Mouse (Mus musculus) CH12.LX (cell line): ENCODE measurements around the gene Gm20441. TPM values are rescaled to one million over a fixed set of nuclear protein-coding genes. Genes with fewer than 3 reads are reported as not detected.
"Not testable (repeated sequence)": the region's sequence is repeated elsewhere in the genome, so short reads cannot be mapped to it uniquely, and the experiment has no call there.

Experiments used
- DNase-seq: peaks from one replicate; pipeline ENCODE4 v3.0.0-alpha.2; 2013; ENCODE audit errors: extremely low read depth
- H3K27ac ChIP-seq: 2 replicates; pipeline ENCODE4 v1.5.1; 2012; ENCODE audit warnings: low read depth, mild to moderate bottlenecking, control low read depth, moderate library complexity; ENCODE audit not compliant: insufficient read depth
- H3K27me3 ChIP-seq: replicated peaks from 2 replicates; pipeline ENCODE3; 2012; ENCODE audit warnings: inconsistent platforms
- H3K36me3 ChIP-seq, 2 experiments: replicated peaks in 1 of 2; 2 replicates each; pipeline versions ENCODE3 to v1.6.1; 2012; ENCODE audit warnings: inconsistent platforms in 1 of 2, low read length in 1 of 2, mild to moderate bottlenecking in 1 of 2, mixed read lengths in 1 of 2, moderate library complexity in 1 of 2; ENCODE audit not compliant: control insufficient read depth in 1 of 2, insufficient read depth in 1 of 2
- H3K4me1 ChIP-seq, 2 experiments: 2 replicates each; pipeline ENCODE4 v1.6.1; 2012; ENCODE audit warnings: inconsistent platforms in 1 of 2, moderate library complexity in 1 of 2; ENCODE audit not compliant: insufficient read depth in 2 of 2, control insufficient read depth in 1 of 2
- H3K4me2 ChIP-seq: 2 replicates; pipeline ENCODE4 v1.6.1; 2012; ENCODE audit warnings: low read depth, mild to moderate bottlenecking, control low read depth; ENCODE audit not compliant: poor library complexity, insufficient read depth, severe bottlenecking
- H3K4me3 ChIP-seq, 3 experiments: fragments of 150-350 bp in 1 of 3; sonication (generic) in 1 of 3; replicated peaks in 1 of 3; 2 replicates each; pipeline versions ENCODE3 to v1.5.1; 2011 to 2012; ENCODE audit warnings: low read depth in 2 of 3, low read length in 2 of 3, mild to moderate bottlenecking in 2 of 3, moderate library complexity in 2 of 3, control low read depth in 1 of 3, improper control_type of control experiment in 1 of 3, inconsistent platforms in 1 of 3, mixed read lengths in 1 of 3; ENCODE audit not compliant: poor library complexity in 1 of 3
- H3K79me2 ChIP-seq: replicated peaks from 2 replicates; pipeline ENCODE4 v1.6.1; 2012; ENCODE audit warnings: mild to moderate bottlenecking, moderate library complexity; ENCODE audit not compliant: control insufficient read depth, poor library complexity, insufficient read depth, severe bottlenecking; ENCODE audit errors: extremely low read depth
- H3K9ac ChIP-seq: 2 replicates; pipeline ENCODE4 v1.6.1; 2012; ENCODE audit warnings: low read depth, mild to moderate bottlenecking, control low read depth, moderate library complexity; ENCODE audit not compliant: insufficient read depth
- H3K9me3 ChIP-seq: replicated peaks from 2 replicates; pipeline ENCODE3; 2012; ENCODE audit warnings: low read length, inconsistent platforms, mixed read lengths
- BHLHE40 ChIP-seq: IDR thresholded peaks from 2 replicates; pipeline ENCODE4 v1.6.1; 2011; ENCODE audit warnings: mild to moderate bottlenecking, low read depth, low read length, improper control_type of control experiment
- CHD1 ChIP-seq: IDR thresholded peaks from 2 replicates; pipeline ENCODE4 v1.6.1; 2012; ENCODE audit warnings: low read depth, low read length, improper control_type of control experiment, inconsistent platforms
- CHD2 ChIP-seq: IDR thresholded peaks from 2 replicates; pipeline ENCODE4 v1.6.1; 2011; ENCODE audit warnings: low read length, improper control_type of control experiment
- ELF1 ChIP-seq: IDR thresholded peaks from 2 replicates; pipeline ENCODE4 v1.6.1; 2014; ENCODE audit warnings: low read depth, mild to moderate bottlenecking, inconsistent platforms, low read length, improper control_type of control experiment
- ETS1 ChIP-seq: conservative IDR thresholded peaks from 2 replicates; pipeline ENCODE4 v1.6.1; 2012; ENCODE audit warnings: low read depth, mild to moderate bottlenecking, inconsistent platforms, low read length, improper control_type of control experiment, moderate library complexity
- GABPA ChIP-seq: IDR thresholded peaks from 2 replicates; pipeline ENCODE4 v1.6.1; 2012; ENCODE audit warnings: low read depth, low read length, improper control_type of control experiment, inconsistent platforms; ENCODE audit not compliant: insufficient replicate concordance
- IRF4 ChIP-seq: IDR thresholded peaks from 2 replicates; pipeline ENCODE4 v1.6.1; 2014; ENCODE audit warnings: low read depth, mild to moderate bottlenecking, inconsistent platforms, low read length, improper control_type of control experiment
- KAT2A ChIP-seq: IDR thresholded peaks from 2 replicates; pipeline ENCODE4 v1.6.1; 2012; ENCODE audit warnings: low read length, improper control_type of control experiment, inconsistent platforms; ENCODE audit not compliant: insufficient replicate concordance
- MAFK ChIP-seq: IDR thresholded peaks from 2 replicates; pipeline ENCODE4 v1.6.1; 2011; ENCODE audit warnings: low read length, improper control_type of control experiment; ENCODE audit not compliant: insufficient replicate concordance
- MAX ChIP-seq: IDR thresholded peaks from 2 replicates; pipeline ENCODE4 v1.6.1; 2011; ENCODE audit warnings: low read length, improper control_type of control experiment
- MEF2A ChIP-seq: IDR thresholded peaks from 2 replicates; pipeline ENCODE4 v1.6.1; 2014; ENCODE audit warnings: low read depth, mild to moderate bottlenecking, inconsistent platforms, low read length, improper control_type of control experiment, borderline replicate concordance
- NRF1 ChIP-seq: IDR thresholded peaks from 2 replicates; pipeline ENCODE4 v1.6.1; 2014; ENCODE audit warnings: low read depth, mild to moderate bottlenecking, inconsistent platforms, low read length, improper control_type of control experiment, moderate library complexity
- POLR2AphosphoS2 ChIP-seq: IDR thresholded peaks from 2 replicates; pipeline ENCODE4 v1.6.1; 2011; ENCODE audit warnings: low read depth, low read length, improper control_type of control experiment
- SMC3 ChIP-seq: IDR thresholded peaks from 2 replicates; pipeline ENCODE4 v1.6.1; 2011; ENCODE audit warnings: low read depth, low read length, improper control_type of control experiment
- TCF12 ChIP-seq: IDR thresholded peaks from 2 replicates; pipeline ENCODE4 v1.6.1; 2014; ENCODE audit warnings: low read depth, mild to moderate bottlenecking, inconsistent platforms, low read length, improper control_type of control experiment
- USF1 ChIP-seq: IDR thresholded peaks from 2 replicates; pipeline ENCODE4 v1.6.1; 2014; ENCODE audit warnings: low read depth, mild to moderate bottlenecking, inconsistent platforms, low read length, improper control_type of control experiment
- ZC3H11A ChIP-seq: IDR thresholded peaks from 2 replicates; pipeline ENCODE4 v1.6.1; 2012; ENCODE audit warnings: low read depth, mild to moderate bottlenecking, inconsistent platforms, low read length, improper control_type of control experiment
- ZKSCAN1 ChIP-seq: IDR thresholded peaks from 2 replicates; pipeline ENCODE4 v1.6.1; 2012; ENCODE audit warnings: low read depth, inconsistent platforms, low read length, improper control_type of control experiment, borderline replicate concordance
- dilution Hi-C: fragments of 300-500 bp; cut with MboI; formaldehyde crosslinking; loops from 2 replicates; pipeline ENCODE4 v1.14.3; 2020; ENCODE audit warnings: low sequenced_read_pairs; ENCODE audit not compliant: extremely low pct_unique_long_range_greater_than_20kb, extremely low pct_ligation_motif_present
- in situ Hi-C: fragments of 300-500 bp; cut with MboI; formaldehyde crosslinking; loops from 3 replicates; pipeline ENCODE4 v1.14.3; 2019; ENCODE audit warnings: low sequenced_read_pairs, low pct_ligation_motif_present, low pct_unique_long_range_greater_than_20kb, mixed read lengths
- polyA plus RNA-seq: library from polyadenylated mRNA; unstranded; fragments of >175 nt; gene quantifications from 2 replicates; pipeline ENCODE4 v1.2.1, GENCODE M21; 2012; ENCODE audit warnings: low read depth; ENCODE audit not compliant: insufficient read length
- total RNA-seq, 2 experiments: library from RNA; depleted of rRNA; stranded (reverse); fragments of 300-350 nt in 1 of 2; fragments of >200 nt in 1 of 2; gene quantifications; 2 replicates each; pipeline ENCODE4 v1.2.3; 2012 to 2014

The Gm20441 gene
- total and polyA plus RNA-seq, 3 experiments, result 0.68 TPM; not detected in 2

DNA sequence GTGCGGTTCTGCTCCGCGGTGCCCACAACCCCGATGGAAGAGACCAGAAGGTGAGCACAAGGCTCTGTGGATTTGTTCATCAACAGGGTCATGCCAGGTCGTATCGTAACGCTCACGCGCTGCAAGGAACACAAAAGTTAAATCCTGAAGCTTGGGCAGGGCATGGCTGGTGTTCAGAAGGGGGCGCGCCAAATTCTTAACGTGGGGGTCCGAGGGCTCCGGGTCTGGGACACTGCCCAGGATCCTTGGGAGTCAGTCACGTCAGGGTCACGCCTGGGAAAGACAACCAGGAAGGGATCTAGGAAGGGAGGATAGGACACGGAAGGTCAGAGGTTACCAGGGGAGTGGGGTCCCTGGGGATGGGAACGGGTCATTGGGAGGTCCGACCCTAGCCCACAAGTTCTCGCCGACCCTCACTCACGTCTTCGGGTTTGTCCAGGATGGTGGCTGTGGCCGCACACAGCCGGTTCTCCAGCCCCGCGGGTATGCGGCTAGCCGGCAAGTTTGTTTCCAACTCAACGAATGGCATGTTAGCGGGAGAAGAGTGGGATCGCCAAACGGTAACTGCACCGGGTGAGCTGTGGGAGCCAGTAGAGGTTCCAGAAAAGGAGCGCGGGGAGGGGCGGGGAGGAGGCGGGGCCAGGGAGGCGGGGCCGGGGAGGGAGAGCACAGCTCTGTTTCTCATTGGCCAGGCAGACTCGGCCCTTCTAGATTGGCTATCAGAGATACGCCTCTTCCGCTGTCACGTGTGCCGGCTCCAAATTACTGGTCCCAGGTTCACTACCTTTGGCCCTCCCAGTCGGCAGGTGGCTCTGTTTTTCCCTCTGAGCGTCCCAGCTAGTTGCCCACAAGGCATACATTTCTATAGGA lies 7.7 kb downstream of the Gm20441 start, which contains the start of gene Ddt (continued):
- TF ChIP-seq MAX (peak; percentile 71; the same call in 1 of the 2 replicates), NRF1 (0 out of 2 replicates have a peak, but pooled peaks have one; percentile 9), TCF12 (peak; percentile 59), ZKSCAN1 (no peak), CHD2 (no peak), GABPA (no peak), BHLHE40 (peak; percentile 84), IRF4 (peak; percentile 44; the same call in 1 of the 2 replicates), MEF2A (no peak; the same call in 1 of the 2 replicates), ZC3H11A (no peak), POLR2AphosphoS2 (peak; percentile 80; the same call in 1 of the 2 replicates), SMC3 (peak; percentile 57), USF1 (peak; percentile 90), KAT2A (no peak), CHD1 (no peak), ETS1 (no peak), MAFK (no peak)

DNA sequence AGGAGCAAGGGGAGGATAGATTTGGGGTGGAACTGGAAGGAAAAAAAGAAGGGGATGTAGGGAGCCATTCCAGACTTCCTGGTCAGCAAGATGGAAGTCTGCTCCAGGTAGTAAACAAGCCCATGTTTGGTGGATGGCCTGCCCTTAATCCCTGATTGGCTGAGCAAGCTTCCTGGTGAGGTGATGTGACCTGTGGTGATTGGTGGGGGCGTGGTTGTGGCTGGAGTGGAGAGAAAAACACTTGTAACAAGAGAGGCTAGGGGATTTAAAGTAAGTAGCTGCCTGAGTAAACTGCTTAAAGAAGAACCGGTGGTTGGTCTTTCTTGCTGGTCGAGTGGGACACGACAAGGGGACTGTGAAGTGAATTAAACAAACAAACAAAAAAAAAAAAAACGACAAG lies 13.0 kb downstream of the Gm20441 start:
- H3K9ac ChIP-seq, dilution Hi-C loops, H3K9me3 ChIP-seq, H3K27me3 ChIP-seq, H3K4me2 ChIP-seq, DNase-seq, in situ Hi-C loops, H3K4me3 ChIP-seq, H3K27ac ChIP-seq: not testable (repeated sequence)
- peaks cover 7 to 41% of the 10 kb centered on the region in 2 experiments for H3K4me1 ChIP-seq
- 0 out of 2 replicates have a peak, but pooled peaks have one; percentile 31 for TF ChIP-seq ELF1
- H3K79me2 ChIP-seq, result peaks cover 14% of the 10 kb centered on the region
- peaks cover 7 to 23% of the 10 kb centered on the region in 2 experiments for H3K36me3 ChIP-seq
